Mouse (Mus musculus): ENCODE measurements at regions not wholly inside any gene's neighbourhood (a gene's known extent, or its start where the extent isn't known, plus 50 kb on each side); places are given as distances from the start of the nearest gene placed in this dataset.
"Not testable (repeated sequence)": the region's sequence is repeated elsewhere in the genome, so short reads cannot be mapped to it uniquely, and the experiment has no call there.

GRCm38 (mm10) chr7:111843715-111844114, 63.9 kb upstream of the Galnt18 start:
- no peak for DNase-seq (ENCODE audit: low spot score in 2 of 2)

- DNase-seq (ENCODE audit: low spot score in 2 of 2) = peak in 1 of 2 experiments; percentile 16
These were observed 61.0 kb upstream of the Galnt18 start for GRCm38 (mm10) chr7:111840826-111841225.

- no peak for DNase-seq (ENCODE audit: low spot score in 2 of 2)
These were observed 58.4 kb upstream of the Galnt18 start for GRCm38 (mm10) chr7:111838162-111838561.

- not testable (repeated sequence) for DNase-seq (ENCODE audit: low spot score in 2 of 2)
These were observed 54.6 kb upstream of the Galnt18 start for GRCm38 (mm10) chr7:111834356-111834755.

GRCm38 (mm10) chr7:111829931-111830330, 50.2 kb upstream of the Galnt18 start:
- DNase-seq (ENCODE audit: low spot score in 2 of 2) = no peak
